Mouse (Mus musculus) kidney, postnatal 0 days (tissue): ENCODE results near the gene P2rx2. TPM values are rescaled to one million over a fixed set of nuclear protein-coding genes. Genes with fewer than 3 reads are reported as not detected.

ENCODE experiments used
- ATAC-seq: fragments of 200-750 bp; cut with Nextera tagmentation; replicated peaks from 2 replicates; pipeline ENCODE4 v1.8.0; 2017; ENCODE audit warnings: low read depth, moderate number of reproducible peaks, moderate TSS enrichment, moderate library complexity; ENCODE audit not compliant: low FRiP score
- DNase-seq: peaks from one replicate; pipeline ENCODE4 v3.0.0-alpha.2; 2016; ENCODE audit warnings: low spot score
- H3K27ac ChIP-seq: fragments of 300-500 bp; sonication (generic); 2 replicates; pipeline ENCODE4 v1.5.1; 2014; ENCODE audit warnings: mild to moderate bottlenecking
- H3K27me3 ChIP-seq: fragments of 300-500 bp; sonication (generic); 2 replicates; pipeline ENCODE4 v1.6.1; 2014; ENCODE audit warnings: low read length, mixed read lengths; ENCODE audit not compliant: insufficient read depth
- H3K36me3 ChIP-seq: fragments of 300-500 bp; sonication (generic); 2 replicates; pipeline ENCODE4 v1.6.1; 2014; ENCODE audit warnings: low read length, mixed read lengths; ENCODE audit not compliant: insufficient read depth
- H3K4me1 ChIP-seq: fragments of 300-500 bp; sonication (generic); replicated peaks from 2 replicates; pipeline ENCODE4 v1.6.1; 2014; ENCODE audit warnings: antibody characterized with exemption, low read length, mixed read lengths; ENCODE audit not compliant: insufficient read depth
- H3K4me2 ChIP-seq: fragments of 300-500 bp; sonication (generic); 2 replicates; pipeline ENCODE4 v1.6.1; 2014; ENCODE audit warnings: mild to moderate bottlenecking, low read length, moderate library complexity, mixed read lengths
- H3K4me3 ChIP-seq: fragments of 300-500 bp; sonication (generic); replicated peaks from 2 replicates; pipeline ENCODE4 v1.5.1; 2014; ENCODE audit warnings: low read depth, low read length
- H3K9ac ChIP-seq: fragments of 300-500 bp; sonication (generic); 2 replicates; pipeline ENCODE4 v1.6.1; 2014; ENCODE audit warnings: low read depth, low read length
- H3K9me3 ChIP-seq: fragments of 300-500 bp; sonication (generic); replicated peaks from 2 replicates; pipeline ENCODE4 v1.6.1; 2016; ENCODE audit warnings: low read length, inconsistent platforms, mixed read lengths
- CTCF ChIP-seq: IDR thresholded peaks from 2 replicates; pipeline ENCODE4 v1.5.1; 2016; ENCODE audit warnings: antibody characterized with exemption, low read depth, mild to moderate bottlenecking, moderate library complexity
- WGBS: fragments of 180-500 bp; shearing (Covaris S2); extraction: QIAGEN DNeasy Blood & Tissue Kit; methylation state at CpG from one replicate; pipeline ENCODE4 v1.1.7; 2014; 5-methylcytosine and 5-hydroxymethylcytosine counted together
- polyA plus RNA-seq: library from polyadenylated mRNA; unstranded; fragments of >200 nt; fragmentation: Nextera tagmentation; extraction: Ambion mirVana; gene quantifications from 2 replicates; pipeline ENCODE4 v1.2.1, GENCODE M21; 2015

Gene P2rx2
- polyA plus RNA-seq, 1 experiment from 2014 or later, result 0.64 TPM

DNA sequence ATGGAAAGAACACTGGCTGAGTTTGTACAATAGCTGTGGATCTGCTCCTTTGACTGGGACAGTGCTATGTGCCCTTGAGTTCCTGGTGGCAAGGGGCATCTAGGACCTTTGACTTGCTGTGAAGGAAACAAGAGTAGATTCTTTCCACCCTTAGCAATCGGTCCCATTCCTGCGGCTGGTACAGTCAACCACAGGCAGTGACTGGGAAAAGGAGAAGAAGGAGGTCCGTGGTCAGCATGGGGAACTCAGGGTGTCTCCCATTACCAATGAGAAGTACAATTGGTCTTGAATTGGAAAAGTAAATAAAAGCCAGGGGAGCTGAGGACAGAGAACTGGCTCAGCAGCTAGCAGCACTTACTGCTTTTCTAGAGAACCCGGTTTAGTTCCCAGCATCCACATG, 2.5 kb upstream of the P2rx2 start:
- Histone ChIP-seq H3K4me1 (0 out of 2 replicates have a peak, but pooled peaks cover 11% of the 10 kb centered on the region), H3K27me3 (peaks cover 10% of the 10 kb centered on the region; the same call in 1 of the 2 replicates), H3K36me3 (no peaks in the 10 kb centered on the region), H3K4me2 (no peak overlapping the region), H3K9ac (no peak overlapping the region), H3K4me3 (no peak overlapping the region), H3K9me3 (no peaks in the 10 kb centered on the region), H3K27ac (no peak overlapping the region)
- ATAC-seq (no peak), DNase-seq (no peak)
- WGBS, result 84% methylated on average over 4 of the region's 4 CpGs
- TF ChIP-seq CTCF, result no peak

DNA sequence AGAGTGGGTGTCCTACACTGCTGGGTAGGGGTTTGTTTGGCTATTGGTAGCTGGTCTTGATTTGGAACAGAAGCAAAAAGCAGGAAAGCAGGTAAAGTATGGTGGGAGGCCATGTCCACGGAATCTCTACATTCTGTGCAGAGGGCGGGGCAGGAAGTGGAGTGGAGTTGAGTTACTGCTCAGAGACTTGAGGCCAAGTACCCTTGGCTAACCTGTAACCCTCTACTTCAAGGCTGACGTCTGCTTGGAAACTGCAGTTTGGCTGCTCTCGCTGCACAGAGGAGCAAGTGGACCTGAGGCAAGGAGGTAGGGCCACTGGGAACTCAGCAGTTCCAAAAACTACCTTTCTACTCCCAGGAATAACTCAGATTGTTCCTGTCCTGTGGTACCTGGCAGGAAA, 1.5 kb upstream of the P2rx2 start, which contains the start of gene Lrcol1:
Lrcol1 (plus strand) TSS at position 207 of the 400 bp plus-strand sequence.
- no peak for TF ChIP-seq CTCF
- no peak within 1 kb of the TSS for H3K27ac ChIP-seq
- H3K4me3 ChIP-seq, result no peak within 1 kb of the TSS
- no peak within 1 kb of the TSS for H3K4me2 ChIP-seq
- H3K9ac ChIP-seq, result no peak within 1 kb of the TSS
- WGBS, result 35% methylated on average over 4 of the region's 4 CpGs
- peaks cover 10% of the 10 kb centered on the region; the same call in 1 of the 2 replicates for H3K27me3 ChIP-seq
- no peak for ATAC-seq
- 0 out of 2 replicates have a peak, but pooled peaks cover 11% of the 10 kb centered on the region for H3K4me1 ChIP-seq
- no peak for DNase-seq
- H3K9me3 ChIP-seq, result no peaks in the 10 kb centered on the region
- H3K36me3 ChIP-seq, result no peaks in the 10 kb centered on the region

DNA sequence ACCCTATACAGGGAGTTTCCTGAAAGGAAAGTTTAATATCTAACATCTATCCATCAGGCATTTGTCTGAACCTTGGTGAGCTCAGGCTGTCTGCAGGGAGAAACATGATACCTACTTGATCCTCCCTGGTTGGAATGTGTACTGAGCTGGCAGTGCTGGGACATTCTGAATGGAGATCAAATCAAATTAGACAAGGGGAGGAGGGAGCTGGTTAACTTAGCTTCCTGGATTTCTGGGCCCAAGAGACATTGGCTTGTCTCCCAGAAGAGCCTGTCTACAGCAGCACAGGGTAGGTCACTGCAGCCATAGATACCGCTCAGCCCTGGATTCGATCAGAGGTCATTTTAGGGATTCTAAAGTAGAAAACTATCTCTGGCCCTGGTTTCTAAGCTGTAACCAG, 4.2 kb downstream of the P2rx2 start:
- no peak overlapping the region for H3K9ac ChIP-seq
- DNase-seq, result peak; percentile 71
- ATAC-seq, result no peak
- H3K4me3 ChIP-seq, result no peak overlapping the region
- H3K4me2 ChIP-seq, result no peak overlapping the region
- no peak overlapping the region for H3K27ac ChIP-seq
- H3K9me3 ChIP-seq, result no peaks in the 10 kb centered on the region
- peaks cover 10% of the 10 kb centered on the region; the same call in 1 of the 2 replicates for H3K27me3 ChIP-seq
- H3K36me3 ChIP-seq, result peaks cover 12% of the 10 kb centered on the region
- 0 out of 2 replicates have a peak, but pooled peaks cover 11% of the 10 kb centered on the region for H3K4me1 ChIP-seq
- WGBS, result 68% methylated on average over 2 of the region's 2 CpGs
- no peak for TF ChIP-seq CTCF

DNA sequence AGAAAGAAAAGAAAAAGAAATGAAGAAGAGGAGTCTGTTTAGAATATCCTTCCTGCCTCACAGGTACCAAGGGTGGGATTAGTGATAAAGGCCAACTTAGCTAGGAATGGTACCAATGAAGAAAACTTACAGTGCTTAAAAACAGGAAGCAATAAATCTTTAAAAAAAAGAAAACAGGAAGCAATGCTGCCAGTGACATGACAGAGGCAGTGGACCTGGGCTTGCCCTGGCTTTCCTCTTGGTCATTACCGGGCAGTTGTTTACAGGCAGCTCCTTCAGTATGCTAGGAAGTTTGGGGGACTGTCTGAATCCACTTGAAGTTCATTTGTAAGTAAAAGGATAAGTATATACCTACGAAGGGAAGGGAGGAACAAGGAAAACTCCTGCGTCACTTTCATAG, 12.5 kb downstream of the P2rx2 start:
- Histone ChIP-seq H3K9ac (no peak overlapping the region), H3K9me3 (no peaks in the 10 kb centered on the region), H3K27me3 (no peaks in the 10 kb centered on the region), H3K27ac (no peak overlapping the region), H3K36me3 (peaks cover 31% of the 10 kb centered on the region), H3K4me1 (no peaks in the 10 kb centered on the region), H3K4me3 (no peak overlapping the region), H3K4me2 (no peak overlapping the region)
- DNase-seq (peak; percentile 21), ATAC-seq (no peak)
- no peak for TF ChIP-seq CTCF
- WGBS, result 66% methylated on average over 3 of the region's 3 CpGs

DNA sequence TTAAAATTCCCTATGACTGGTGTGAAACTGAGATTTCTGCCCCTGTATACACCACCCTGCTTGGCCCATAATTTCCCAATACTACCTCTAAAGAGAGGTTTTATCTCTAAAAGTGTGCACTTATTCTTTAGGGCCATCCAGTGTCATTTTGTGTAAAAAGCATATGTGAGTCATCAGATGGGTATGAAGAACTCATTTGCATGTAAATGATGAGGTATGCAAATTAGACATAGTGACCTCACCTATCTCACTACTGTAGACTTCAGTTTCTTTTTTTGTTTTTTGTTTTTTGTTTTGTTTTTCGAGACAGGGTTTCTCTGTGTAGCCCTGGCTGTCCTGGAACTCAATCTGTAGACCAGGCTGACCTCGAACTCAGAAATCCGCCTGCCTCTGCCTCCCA, 29.9 kb downstream of the P2rx2 start:
- Histone ChIP-seq H3K4me2 (no peak overlapping the region), H3K4me1 (no peaks in the 10 kb centered on the region), H3K36me3 (peaks cover 19% of the 10 kb centered on the region), H3K4me3 (no peak overlapping the region), H3K9me3 (no peaks in the 10 kb centered on the region), H3K9ac (no peak overlapping the region), H3K27me3 (no peaks in the 10 kb centered on the region), H3K27ac (no peak overlapping the region)
- no peak for TF ChIP-seq CTCF
- no peak for DNase-seq
- ATAC-seq, result no peak
- 93% methylated on average over 3 of the region's 3 CpGs for WGBS

DNA sequence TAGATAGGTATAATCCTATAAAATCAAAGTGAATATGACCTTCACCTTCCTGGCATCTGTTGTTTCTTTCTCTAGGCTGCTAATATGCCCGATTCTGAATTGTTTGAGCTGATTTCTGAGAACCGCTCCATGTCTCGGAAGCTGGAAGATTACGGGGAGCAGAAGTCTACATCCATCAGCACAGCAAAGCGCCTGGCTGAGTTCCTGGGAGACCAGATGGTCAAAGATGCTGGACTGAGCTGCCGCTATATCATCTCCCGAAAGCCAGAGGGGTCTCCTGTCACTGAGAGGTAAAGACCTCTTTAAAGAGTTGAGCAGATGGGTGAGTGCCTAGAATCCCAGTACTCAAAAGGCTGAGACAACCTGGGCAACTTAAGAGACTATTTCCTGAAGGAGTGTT, 34.2 kb downstream of the P2rx2 start:
- TF ChIP-seq CTCF, result no peak
- H3K4me1 ChIP-seq, result no peaks in the 10 kb centered on the region
- no peak overlapping the region for H3K4me2 ChIP-seq
- no peaks in the 10 kb centered on the region for H3K27me3 ChIP-seq
- H3K9me3 ChIP-seq, result no peaks in the 10 kb centered on the region
- ATAC-seq (no peak), DNase-seq (no peak)
- H3K36me3 ChIP-seq, result peaks cover 20% of the 10 kb centered on the region
- no peak overlapping the region for H3K4me3 ChIP-seq
- H3K9ac ChIP-seq, result no peak overlapping the region
- WGBS, result 93% methylated on average over 7 of the region's 7 CpGs
- H3K27ac ChIP-seq, result no peak overlapping the region

DNA sequence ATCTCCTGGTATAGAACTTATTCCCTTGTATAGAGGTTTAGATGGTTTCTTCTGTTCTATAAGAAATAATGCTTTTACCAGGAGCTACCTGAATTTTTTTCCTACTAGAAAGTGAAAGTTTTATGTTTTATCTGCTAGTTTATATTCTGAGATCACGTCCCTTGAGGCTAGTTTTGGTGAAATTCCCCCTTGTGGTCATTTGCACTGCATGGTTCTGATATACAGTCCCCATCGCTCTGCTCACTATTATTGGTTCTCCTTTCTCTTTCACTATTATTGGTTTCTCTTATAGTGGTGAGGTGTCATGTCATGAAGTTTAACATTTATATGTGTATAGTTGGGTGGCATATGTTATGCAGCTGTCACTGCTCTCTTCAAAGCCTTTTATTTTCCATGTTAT, 42.4 kb downstream of the P2rx2 start:
- WGBS, result 95% methylated on average over 2 of the region's 2 CpGs
- Histone ChIP-seq H3K36me3 (peaks cover 40% of the 10 kb centered on the region), H3K9ac (no peak overlapping the region)

More for the DNA sequence above, 42.4 kb downstream of the P2rx2 start:
- ATAC-seq (no peak), DNase-seq (no peak)
- no peak overlapping the region for H3K4me2 ChIP-seq
- no peak overlapping the region for H3K27ac ChIP-seq
- no peak for TF ChIP-seq CTCF
- no peaks in the 10 kb centered on the region for H3K4me1 ChIP-seq
- no peak overlapping the region for H3K4me3 ChIP-seq
- no peaks in the 10 kb centered on the region for H3K27me3 ChIP-seq
- H3K9me3 ChIP-seq, result no peaks in the 10 kb centered on the region
